Mouse (Mus musculus): ENCODE measurements around the gene Olfr745. TPM values are rescaled to one million over a fixed set of nuclear protein-coding genes. Genes with fewer than 3 reads are reported as not detected.

Olfr745 gene
- polyA plus RNA-seq (2021; fragmentation: Nextera tagmentation), result not detected in 2 replicates
- long read RNA-seq, experiment 1, result 0 reads
- long read RNA-seq, experiment 2, result 0 reads

GRCm38 (mm10) chr14:50639088-50639487 lies at the start of gene Olfr745:
Gene Olfr745 (plus strand): TSS chr14:50639388.

GRCm38 (mm10) chr14:50614579-50614978 lies 24.6 kb upstream of the Olfr745 start, which contains the start of gene Olfr744:
Gene Olfr744 (plus strand): TSS chr14:50614879.

GRCm38 (mm10) chr14:50646783-50647182 lies 7.6 kb downstream of the Olfr745 start, which contains the start of gene Olfr746:
Gene Olfr746 (plus strand): TSS chr14:50647083.

GRCm38 (mm10) chr14:50693106-50693505 lies 53.9 kb downstream of the Olfr745 start, which contains the start of gene Olfr747:
Gene Olfr747 (minus strand): TSS chr14:50693206.

Other genes starting within 250 kb of the Olfr745 start
- not detected in 2 replicates for gene Olfr738, start 231.8 kb upstream of the Olfr745 start, polyA plus RNA-seq (2021; fragmentation: Nextera tagmentation)
- gene Olfr739, start 220.8 kb upstream of the Olfr745 start, polyA plus RNA-seq (2021; fragmentation: Nextera tagmentation), result not detected in 2 replicates
- not detected in 2 replicates for gene Olfr740, start 193.8 kb upstream of the Olfr745 start, polyA plus RNA-seq (2021; fragmentation: Nextera tagmentation)
- gene Olfr741, start 166.7 kb upstream of the Olfr745 start, polyA plus RNA-seq (2021; fragmentation: Nextera tagmentation), result not detected in 2 replicates
- gene Olfr742, start 135.8 kb upstream of the Olfr745 start, polyA plus RNA-seq (2021; fragmentation: Nextera tagmentation), result not detected in 2 replicates
- gene Olfr743, start 117.5 kb upstream of the Olfr745 start, polyA plus RNA-seq (2021; fragmentation: Nextera tagmentation), result not detected in 2 replicates
- gene Olfr744, start 24.5 kb upstream of the Olfr745 start, polyA plus RNA-seq (2021; fragmentation: Nextera tagmentation), result not detected in 2 replicates
- not detected in 2 replicates for gene Olfr746, start 7.7 kb downstream of the Olfr745 start, polyA plus RNA-seq (2021; fragmentation: Nextera tagmentation)
- not detected in 2 replicates for gene Olfr747, start 53.8 kb downstream of the Olfr745 start, polyA plus RNA-seq (2021; fragmentation: Nextera tagmentation)
- not detected in 2 replicates for gene Olfr748, start 68.0 kb downstream of the Olfr745 start, polyA plus RNA-seq (2021; fragmentation: Nextera tagmentation)
- not detected in 2 replicates for gene Olfr749, start 105.7 kb downstream of the Olfr745 start, polyA plus RNA-seq (2021; fragmentation: Nextera tagmentation)
- 53.7 and 55.6 TPM in 2 replicates for gene Ttc5, start 146.1 kb downstream of the Olfr745 start, polyA plus RNA-seq (2021; fragmentation: Nextera tagmentation)
- gene Ccnb1ip1, start 168.3 kb downstream of the Olfr745 start, polyA plus RNA-seq (2021; fragmentation: Nextera tagmentation), result not detected in 2 replicates
- gene Parp2, start 168.5 kb downstream of the Olfr745 start, polyA plus RNA-seq (2021; fragmentation: Nextera tagmentation), result 24.4 and 27.2 TPM in 2 replicates
- 1.2 and 2.4 TPM in 2 replicates for gene Tep1, start 231.2 kb downstream of the Olfr745 start, polyA plus RNA-seq (2021; fragmentation: Nextera tagmentation)